Mouse (Mus musculus): ENCODE data around the gene Nfkbia.

- TF ChIP-seq TAL1 (IDR thresholded peaks at IDR 0.05; ENCODE audit: low read length) (no peak), GATA1 (IDR thresholded peaks at IDR 0.05; ENCODE audit: low read length) (no peak)
Observed at GRCm38 (mm10) chr12:55480471-55481153, 11.8 kb downstream of the Nfkbia start.
